Mouse (Mus musculus) bone marrow, adult 2 months (tissue): Measurements from ENCODE around the gene Pttg1ip.

Source experiments
- CTCF ChIP-seq: fragments of 200-500 bp; IDR thresholded peaks from 2 replicates; pipeline ENCODE4 v1.5.1; 2011; ENCODE audit warnings: low read length, control low read depth; ENCODE audit not compliant: control insufficient read depth, insufficient read depth
- POLR2A ChIP-seq: fragments of 200-500 bp; IDR thresholded peaks from 2 replicates; pipeline ENCODE4 v1.6.1; 2011; ENCODE audit warnings: low read depth, mild to moderate bottlenecking, control low read depth, low read length, borderline replicate concordance; ENCODE audit not compliant: control insufficient read depth

DNA sequence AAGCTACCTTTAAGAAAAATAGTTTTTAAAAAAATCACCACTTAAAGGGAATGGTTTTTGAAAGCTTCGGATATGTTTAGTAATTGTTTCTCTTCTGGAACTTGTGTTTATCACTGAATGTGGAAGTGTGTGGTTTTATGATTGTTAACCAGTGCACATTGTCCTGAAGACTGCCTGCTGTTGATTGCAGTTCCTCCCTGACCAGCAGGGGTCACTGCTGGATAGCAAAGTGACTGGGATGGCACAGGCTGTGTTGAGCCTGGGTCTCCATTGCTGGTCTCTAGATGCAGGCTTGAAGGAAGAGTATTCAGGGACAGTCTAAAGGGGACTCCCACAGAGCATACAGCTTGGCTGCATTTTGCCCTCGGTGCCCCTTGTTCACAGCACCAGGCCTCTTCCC, 46.0 kb downstream of the Pttg1ip start:
- TF ChIP-seq POLR2A (no peak), CTCF (peak; percentile 100)
